Mouse (Mus musculus) v-Abl transformed pro-B cells (cell line): ENCODE results near the gene S100z.

Experiments used
- in situ Hi-C, 2 experiments: fragments of 400-800 bp; cut with MboI; formaldehyde crosslinking; loops; one replicate each; pipeline ENCODE4 v1.15.1; 2025; ENCODE audit not compliant: unreplicated experiment in 2 of 2

S100z gene

DNA sequence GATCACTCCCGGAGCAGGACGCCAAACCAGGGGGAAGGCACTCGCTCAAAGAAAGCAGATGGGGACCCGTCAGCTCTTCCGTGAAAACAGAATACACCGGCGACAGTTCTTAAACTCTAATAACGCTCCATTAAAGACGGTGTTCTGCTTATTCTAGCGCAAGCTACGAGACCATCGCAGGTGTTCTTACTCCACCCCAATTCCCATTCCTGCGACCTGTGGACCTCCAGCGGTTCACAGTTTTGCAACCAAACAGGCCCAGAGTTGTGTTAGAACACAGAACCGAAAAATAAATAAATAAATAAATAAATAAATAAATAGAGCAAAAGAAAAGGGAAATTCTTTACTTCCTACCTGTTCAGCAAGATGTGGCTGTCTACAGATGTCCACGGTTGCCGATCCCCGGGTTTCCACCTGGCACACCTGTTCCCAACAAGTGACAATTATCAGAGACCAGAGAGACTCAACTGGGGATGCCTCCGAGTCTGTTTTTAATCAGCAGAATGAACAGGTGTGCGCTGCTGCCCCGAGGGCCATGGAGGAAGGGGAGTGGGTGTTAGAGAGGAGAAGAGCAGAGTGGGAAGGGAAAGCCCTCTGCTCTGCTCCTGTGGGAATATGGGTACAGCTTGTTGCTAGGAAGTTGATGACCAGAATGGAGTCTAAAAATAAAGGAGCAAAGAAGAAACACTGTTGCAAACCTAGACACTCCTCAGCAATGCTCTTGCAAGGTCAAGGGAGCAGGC, at the start of gene S100z:
S100z (minus strand) TSS at position 51 of the 743 bp plus-strand sequence.
- in situ Hi-C loops, result loop anchor here (25.0 kb wide), 2 partner anchors 517 to 942 kb away; no protein-coding TSS in a partner anchor

DNA sequence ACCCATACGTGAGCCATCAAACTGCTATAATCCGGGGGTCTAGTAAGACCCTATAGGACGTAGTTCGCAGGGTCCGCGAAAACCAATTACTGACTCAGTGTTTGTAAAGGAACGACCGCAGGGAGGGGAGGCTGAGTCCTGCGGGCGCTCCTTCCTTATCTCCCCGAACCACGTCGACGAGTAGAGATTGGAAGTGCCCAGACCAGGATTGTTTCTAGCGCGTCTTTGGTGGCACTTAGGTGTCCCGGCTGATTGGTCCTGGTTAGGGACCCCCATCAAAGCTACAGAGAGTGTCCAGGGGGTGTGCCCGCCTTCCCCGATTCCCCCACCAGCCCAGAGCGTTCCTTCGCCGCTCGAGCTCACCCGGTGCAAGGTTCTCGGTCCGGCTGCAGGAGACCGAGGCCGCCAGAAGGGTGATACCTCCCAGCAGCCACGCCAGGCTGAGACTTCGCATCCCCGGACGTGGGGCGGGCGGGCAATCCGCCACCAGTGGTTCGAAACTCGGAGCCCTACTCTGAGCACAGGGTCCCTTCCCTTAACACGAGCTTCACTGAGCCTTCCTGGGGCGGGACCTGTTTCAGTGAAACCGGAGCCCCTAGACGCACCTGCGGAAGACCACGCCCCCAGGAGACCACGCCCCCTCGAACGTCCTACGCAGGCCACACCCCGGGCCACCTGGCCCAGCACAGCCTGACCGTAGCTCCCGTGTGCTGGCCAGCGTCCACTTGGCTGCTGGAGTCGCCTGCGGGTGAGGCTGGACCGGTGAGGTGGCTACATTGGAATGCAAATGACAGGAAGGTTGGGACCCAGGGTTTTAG, 46.4 kb upstream of the S100z start, which contains the start of gene F2rl1:
F2rl1 (minus strand) TSS at position 554 of the 818 bp plus-strand sequence.
- in situ Hi-C loops, result no loop called here

DNA sequence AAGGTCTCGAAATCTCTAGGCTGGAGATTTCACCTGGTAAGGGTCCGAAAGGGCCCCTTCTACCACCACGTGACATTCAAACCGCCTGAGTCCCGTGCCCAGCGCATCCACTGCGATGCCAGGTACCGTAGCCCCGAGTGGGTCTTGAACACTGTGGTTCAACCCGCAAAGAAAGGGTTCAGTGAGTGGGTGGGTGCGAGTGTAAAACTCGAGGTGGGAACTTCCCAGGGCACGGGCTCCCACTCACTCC, 45.8 kb upstream of the S100z start:
- in situ Hi-C loops, result no loop called here

DNA sequence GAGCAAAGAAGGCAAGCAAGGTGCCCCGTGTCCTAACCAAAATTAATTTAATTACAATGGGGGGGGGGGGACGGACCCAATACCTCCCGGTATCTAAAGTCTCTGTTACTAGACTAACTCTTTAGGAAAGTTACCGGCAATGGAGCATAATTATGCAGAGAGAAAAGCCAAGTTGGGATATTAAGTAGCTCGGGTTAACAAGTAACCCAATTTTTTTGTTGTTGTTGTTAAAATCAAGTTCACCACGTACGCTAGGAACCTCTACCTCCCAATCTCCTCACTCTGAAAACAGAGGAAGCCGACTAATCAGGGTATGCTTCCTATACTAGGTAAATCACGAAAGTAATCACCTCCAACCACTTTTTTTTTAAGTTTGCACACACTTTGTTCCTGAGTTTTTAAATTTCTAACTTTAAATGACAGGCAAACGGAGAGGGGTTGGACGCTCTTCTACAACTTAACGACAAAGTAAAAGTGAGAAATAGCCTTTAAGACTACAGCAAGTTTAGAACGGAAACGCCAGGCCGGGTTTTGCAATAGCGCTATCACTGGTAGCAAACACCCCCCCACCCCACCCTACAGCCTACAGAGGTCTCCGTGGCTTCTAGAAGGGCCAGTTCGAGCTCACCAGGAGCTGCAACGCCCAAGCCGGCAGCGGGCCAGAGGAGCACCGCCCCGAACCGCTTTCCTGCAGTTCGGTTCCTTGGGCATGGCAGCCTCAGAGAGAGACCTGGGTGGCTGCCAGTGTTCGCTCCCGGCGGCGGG, 45.3 kb upstream of the S100z start:
- in situ Hi-C loops, result no loop called here

- in situ Hi-C loops, result no loop called here
Observed at GRCm38 (mm10) chr13:95522176-95522575, 43.7 kb upstream of the S100z start.

DNA sequence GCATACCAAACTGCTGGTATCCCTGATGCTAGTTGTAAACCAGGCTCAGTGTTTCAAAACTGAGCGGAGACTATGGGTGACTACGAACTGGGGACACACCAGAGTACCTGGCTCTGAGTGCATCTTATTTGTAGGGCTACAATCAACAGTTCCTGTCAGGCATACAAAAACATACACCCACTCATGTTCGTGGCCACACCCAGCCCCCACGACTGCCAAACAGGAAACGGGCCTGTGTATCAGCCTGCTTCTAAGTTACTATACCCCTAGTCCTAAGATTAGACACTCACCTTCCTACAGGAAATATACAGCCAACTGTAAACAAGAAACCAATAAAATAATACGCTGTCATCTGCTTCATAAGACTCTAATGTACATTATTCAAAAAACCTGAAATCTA, 42.5 kb upstream of the S100z start:
- in situ Hi-C loops, result no loop called here

DNA sequence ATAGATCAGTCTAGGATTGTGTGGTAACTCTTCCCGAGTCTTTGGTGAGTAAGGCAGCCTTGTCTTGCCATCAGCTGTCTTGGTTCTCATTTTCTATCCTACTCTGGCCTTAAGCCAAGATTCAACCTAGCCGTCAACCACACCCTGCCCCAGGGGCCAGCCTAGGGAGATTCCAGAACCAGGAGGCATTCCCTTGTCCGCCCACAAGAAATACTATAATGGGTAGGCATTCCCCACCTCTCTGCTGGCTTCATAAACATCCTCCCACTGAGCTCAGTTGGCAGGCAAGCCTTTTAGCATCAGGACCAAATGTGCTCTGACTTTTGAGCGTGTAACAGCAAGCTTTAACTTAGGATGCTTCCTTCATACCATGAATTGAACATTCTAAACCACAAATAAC, 36.2 kb upstream of the S100z start:
- in situ Hi-C loops, result no loop called here

GRCm38 (mm10) chr13:95510054-95510453, 31.5 kb upstream of the S100z start:
- in situ Hi-C loops, result no loop called here

DNA sequence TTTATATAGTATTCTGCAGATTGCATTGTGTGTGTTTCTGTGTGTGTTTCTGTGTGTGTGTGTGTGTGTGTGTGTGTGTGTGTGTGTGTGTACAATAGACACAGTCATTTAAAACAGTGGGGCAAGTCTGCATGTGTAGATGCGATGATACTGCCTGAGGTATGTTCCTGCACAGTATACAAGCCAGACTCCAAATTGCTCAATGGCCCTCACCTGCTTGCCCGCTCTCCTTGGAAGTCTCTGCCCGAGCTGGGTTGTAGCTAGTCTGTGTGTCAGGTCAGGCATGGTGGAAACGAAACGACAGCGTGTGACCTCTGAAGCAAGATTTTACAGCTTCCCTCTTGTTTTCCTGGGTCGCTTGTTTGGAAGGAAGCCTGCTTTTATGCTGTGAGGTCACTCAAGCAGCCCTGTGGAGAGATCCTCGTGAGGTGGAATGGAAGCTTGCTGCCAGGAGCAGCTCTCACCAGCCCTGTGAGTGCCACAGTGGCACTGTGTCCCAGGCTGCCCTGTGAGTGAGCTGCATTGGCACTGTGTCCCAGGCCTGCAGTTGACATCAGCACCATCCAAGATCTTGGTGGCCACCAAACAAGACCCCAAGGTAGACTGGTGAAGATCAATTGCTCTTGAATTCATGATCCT, 24.9 kb upstream of the S100z start:
- in situ Hi-C loops, result no loop called here

- in situ Hi-C loops, result loop anchor here (25.0 kb wide), 2 partner anchors 534 to 959 kb away; no protein-coding TSS in a partner anchor
Observed at GRCm38 (mm10) chr13:95496601-95497000, 18.1 kb upstream of the S100z start.

DNA sequence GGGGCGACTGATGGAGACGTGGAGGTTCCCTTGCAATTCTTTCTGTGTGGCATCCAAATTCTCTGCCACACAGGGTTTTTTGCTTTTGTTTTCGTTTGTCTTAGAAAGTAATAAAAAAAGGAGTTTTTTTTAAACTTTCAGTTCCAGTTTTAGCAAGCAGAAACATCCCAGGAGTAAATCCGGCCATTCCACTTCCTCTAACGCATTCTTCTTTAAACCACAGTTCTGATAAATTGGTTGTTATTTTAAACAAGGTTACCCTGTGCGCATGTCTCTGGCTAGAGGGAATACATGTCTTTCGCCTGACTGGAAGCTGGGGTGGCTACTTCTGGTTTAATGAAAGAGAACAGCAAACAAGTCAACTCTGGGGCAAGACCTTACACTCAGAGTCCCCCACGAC, 16.3 kb upstream of the S100z start:
- in situ Hi-C loops, result loop anchor here (25.0 kb wide), 2 partner anchors 533 to 958 kb away; no protein-coding TSS in a partner anchor

DNA sequence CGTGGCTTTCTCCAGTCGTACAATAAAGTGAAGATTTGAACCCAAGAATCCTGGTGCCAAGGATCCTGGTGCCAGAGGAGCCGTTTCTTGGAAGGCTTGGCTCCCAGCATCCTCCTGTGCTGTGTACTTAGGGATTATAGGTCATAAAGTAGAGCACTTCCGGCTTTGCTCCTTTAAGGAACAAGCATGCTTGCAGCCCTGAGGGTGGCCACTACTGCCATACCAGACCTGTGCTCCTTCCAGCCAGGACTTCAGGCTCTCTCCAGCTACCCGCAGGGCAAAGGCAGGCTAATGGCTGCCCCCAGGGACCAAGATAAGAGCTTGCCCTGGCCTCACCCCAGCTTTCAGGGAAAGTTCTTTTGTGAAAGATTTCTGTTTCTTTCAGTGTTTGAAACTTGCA, 14.8 kb upstream of the S100z start:
- in situ Hi-C loops, result loop anchor here (25.0 kb wide), 2 partner anchors 531 to 956 kb away; no protein-coding TSS in a partner anchor

DNA sequence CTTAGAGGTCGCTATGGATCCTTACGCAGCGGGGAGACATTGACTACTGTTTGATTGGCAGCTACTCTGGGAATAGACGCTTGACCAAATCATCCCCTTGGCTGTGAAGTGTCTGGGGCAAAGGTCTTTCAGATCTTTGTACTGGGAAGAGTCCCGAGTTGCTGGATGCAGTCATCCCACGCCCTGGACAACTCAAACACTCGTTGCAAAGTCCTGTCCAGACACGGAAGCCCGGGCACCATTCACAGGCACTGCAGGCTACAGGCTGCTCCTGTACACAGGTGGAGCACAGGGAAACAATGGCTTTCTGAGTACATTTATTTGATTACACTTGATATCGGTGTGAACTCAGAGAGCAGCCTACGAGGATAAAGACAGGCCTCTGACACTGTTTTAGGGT, 12.8 kb upstream of the S100z start:
- in situ Hi-C loops, result loop anchor here (25.0 kb wide), 2 partner anchors 529 to 954 kb away; no protein-coding TSS in a partner anchor

GRCm38 (mm10) chr13:95484664-95485063, 6.1 kb upstream of the S100z start:
- in situ Hi-C loops, result loop anchor here (10.0 to 25.0 kb wide), 4 partner anchors 520 to 947 kb away; no protein-coding TSS in a partner anchor

DNA sequence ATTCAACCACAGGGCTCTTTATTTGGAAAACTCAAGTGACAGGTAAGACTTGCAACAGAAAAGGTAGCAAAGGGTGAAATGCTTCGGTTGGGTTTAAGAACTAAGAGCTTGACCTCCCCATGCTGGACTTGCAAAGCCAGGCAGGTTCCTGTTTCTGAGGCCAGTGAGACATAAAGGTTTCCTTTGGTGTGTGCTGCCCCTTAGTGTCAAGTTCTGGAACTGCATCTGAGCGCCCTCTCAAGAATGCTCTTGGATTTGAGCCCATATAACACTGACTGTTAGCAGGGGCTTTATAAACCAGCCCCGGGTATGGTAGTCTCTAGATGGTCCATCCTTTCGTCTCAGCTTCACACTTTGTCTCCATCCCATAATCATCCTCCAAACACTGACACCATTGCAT, 2.9 kb upstream of the S100z start:
- in situ Hi-C loops, result loop anchor here (10.0 to 25.0 kb wide), 4 partner anchors 517 to 944 kb away; no protein-coding TSS in a partner anchor

GRCm38 (mm10) chr13:95477173-95477572, 1.3 kb downstream of the S100z start:
- in situ Hi-C loops, result loop anchor here (25.0 kb wide), 2 partner anchors 515 to 940 kb away; no protein-coding TSS in a partner anchor

- in situ Hi-C loops, result loop anchor here (25.0 kb wide), 2 partner anchors 513 to 938 kb away; no protein-coding TSS in a partner anchor
Observed at GRCm38 (mm10) chr13:95475124-95475523, 3.4 kb downstream of the S100z start.

GRCm38 (mm10) chr13:95474294-95474693, 4.2 kb downstream of the S100z start:
- in situ Hi-C loops, result loop anchor here (5.0 kb wide), 2 partner anchors 82 to 87 kb away; no protein-coding TSS in a partner anchor

DNA sequence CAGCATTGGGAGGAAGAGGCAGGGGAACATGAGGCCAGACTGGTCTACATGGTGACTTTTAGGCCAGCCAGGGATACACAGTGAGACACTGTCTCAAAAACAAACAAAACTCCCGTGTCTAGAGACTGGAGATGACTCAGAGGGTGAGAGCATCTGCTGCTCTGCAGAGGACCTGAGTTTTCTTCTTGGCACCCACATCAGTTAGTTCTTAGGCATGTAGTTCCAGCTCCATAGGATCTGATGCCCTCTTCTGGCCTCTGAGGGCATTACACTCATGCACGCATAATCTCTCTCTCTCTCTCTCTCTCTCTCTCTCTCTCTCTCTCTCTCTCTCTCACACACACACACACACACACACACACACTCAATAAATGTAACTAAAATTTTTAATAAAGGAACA, 7.6 kb downstream of the S100z start:
- in situ Hi-C loops, result loop anchor here (5.0 kb wide), 2 partner anchors 79 to 84 kb away; no protein-coding TSS in a partner anchor

DNA sequence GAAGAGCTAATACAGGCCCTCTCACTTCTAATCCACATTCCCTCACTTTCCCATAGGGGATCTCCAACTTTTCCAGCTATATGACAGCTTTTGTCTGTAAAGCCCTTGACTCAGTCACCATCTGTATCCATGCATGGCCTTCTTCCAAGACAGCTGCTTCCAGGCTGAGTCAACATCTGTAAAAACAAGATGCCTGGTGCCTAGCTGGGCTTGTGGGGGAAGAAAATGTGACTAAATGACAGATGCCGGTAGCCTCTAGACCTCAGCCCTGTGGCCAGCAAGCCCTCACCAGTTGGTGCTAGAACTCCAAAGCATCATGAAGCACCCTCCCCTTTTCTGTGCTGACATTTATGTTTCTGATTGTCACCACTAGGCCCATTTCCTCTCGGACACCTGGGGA, 27.0 kb downstream of the S100z start:
- in situ Hi-C loops, result no loop called here
